Mouse (Mus musculus): ENCODE data around the gene Ndrg2. TPM values are rescaled to one million over a fixed set of nuclear protein-coding genes. Genes with fewer than 3 reads are reported as not detected.
A peak's percentile ranks its signal among the peaks of the same experiment; 100 is the strongest.
"Not testable (repeated sequence)": the region's sequence is repeated elsewhere in the genome, so short reads cannot be mapped to it uniquely, and the experiment has no call there.

The Ndrg2 gene
- polyA plus RNA-seq (2017; shearing (Covaris generic)), result 10 to 100 TPM in 2 of 3 experiments, 1 to 10 TPM in 1; 9.3 to 31.1 (median 21.3) TPM

GRCm38 (mm10) chr14:51913960-51914762 lies at the start of gene Ndrg2:
Gene Ndrg2 (minus strand): TSS chr14:51914158.
- no peak for ATAC-seq

GRCm38 (mm10) chr14:51960316-51960715 lies 46.4 kb upstream of the Ndrg2 start:
- no peak for ATAC-seq

- ATAC-seq, result no peak
Measured at GRCm38 (mm10) chr14:51943336-51943735, 29.4 kb upstream of the Ndrg2 start.

GRCm38 (mm10) chr14:51942236-51942635 lies 28.3 kb upstream of the Ndrg2 start:
- no peak for ATAC-seq

GRCm38 (mm10) chr14:51941577-51941976 lies 27.6 kb upstream of the Ndrg2 start:
- ATAC-seq, result no peak

- no peak for ATAC-seq
Measured at GRCm38 (mm10) chr14:51940944-51941560, 27.1 kb upstream of the Ndrg2 start.

- no peak for ATAC-seq
Measured at GRCm38 (mm10) chr14:51939005-51939404, 25.0 kb upstream of the Ndrg2 start.

GRCm38 (mm10) chr14:51932092-51933020 lies 18.4 kb upstream of the Ndrg2 start:
- no peak for ATAC-seq

GRCm38 (mm10) chr14:51930824-51931223 lies 16.9 kb upstream of the Ndrg2 start:
- ATAC-seq, result peak; percentile 72

- ATAC-seq, result no peak
Measured at GRCm38 (mm10) chr14:51929968-51930367, 16.0 kb upstream of the Ndrg2 start.

GRCm38 (mm10) chr14:51929309-51929943 lies 15.5 kb upstream of the Ndrg2 start:
- no peak for ATAC-seq

GRCm38 (mm10) chr14:51926930-51927329 lies 13.0 kb upstream of the Ndrg2 start:
- not testable (repeated sequence) for ATAC-seq

- ATAC-seq, result no peak
Measured at GRCm38 (mm10) chr14:51923492-51923891, 9.5 kb upstream of the Ndrg2 start.

- no peak for ATAC-seq
Measured at GRCm38 (mm10) chr14:51922910-51923309, 9.0 kb upstream of the Ndrg2 start.

- no peak for ATAC-seq
Measured at GRCm38 (mm10) chr14:51922571-51922865, 8.6 kb upstream of the Ndrg2 start, which contains the start of gene Rnase13. Gene Rnase13 (minus strand): TSS chr14:51922773.

- ATAC-seq, result no peak
Measured at GRCm38 (mm10) chr14:51921759-51922570, 8.0 kb upstream of the Ndrg2 start.

- ATAC-seq, result no peak
Measured at GRCm38 (mm10) chr14:51918966-51919365, 5.0 kb upstream of the Ndrg2 start.

- no peak for ATAC-seq
Measured at GRCm38 (mm10) chr14:51918125-51918524, 4.2 kb upstream of the Ndrg2 start, which contains the start of gene Tppp2. Gene Tppp2 (plus strand): TSS chr14:51918425.

- no peak for ATAC-seq
Measured at GRCm38 (mm10) chr14:51916539-51916938, 2.6 kb upstream of the Ndrg2 start.

GRCm38 (mm10) chr14:51915030-51915429 lies 1.1 kb upstream of the Ndrg2 start:
- no peak for ATAC-seq
